Comparison of ENCODE assay signal across 21 mouse cellular contexts in genomic region chr17:94778871-94779482, GRCm38 (mm10). TPM values are rescaled to one million over a fixed set of nuclear protein-coding genes. Genes with fewer than 3 reads are reported as not detected.
DNase-seq lines count a peak whose midpoint lies in the region; ATAC-seq and TF ChIP-seq lines count a peak whose summit lies in the region.
"Had no signal": no experiment of that assay in that cellular context is flagged by ENCODE, and none has a peak within 500 bp of the region (broad histone marks: within the 10 kb centered on the region; RNA-seq: fewer than 3 reads in every experiment).

No protein-coding gene starts in this region.

- H3K4me2 ChIP-seq in intestine, postnatal 0 days (replicated peaks; ENCODE audit: low read depth), result no peak overlapping the region
- H3K4me2 ChIP-seq: forebrain, embryonic 15.5 days; heart, embryonic 13.5 days; hindbrain, embryonic 15.5 days had no signal

- H3K9me3 ChIP-seq in midbrain, embryonic 10.5 days (replicated peaks), result no peaks in the 10 kb centered on the region
- H3K9me3 ChIP-seq in intestine, postnatal 0 days (ENCODE audit: control insufficient read depth), result no peaks in the 10 kb centered on the region
- H3K9me3 ChIP-seq: embryonic facial prominence, embryonic 10.5 days; forebrain, embryonic 10.5 days; forebrain, embryonic 15.5 days; heart, embryonic 13.5 days; hindbrain, embryonic 15.5 days had no signal

- no peaks in the 10 kb centered on the region for H3K27me3 ChIP-seq in midbrain, embryonic 10.5 days (ENCODE audit: low read depth, poor library complexity, severe bottlenecking)
- H3K27me3 ChIP-seq in intestine, postnatal 0 days (replicated peaks; ENCODE audit: control insufficient read depth, insufficient read depth, low read length), result no peaks in the 10 kb centered on the region
- H3K27me3 ChIP-seq: CH12.LX; forebrain, embryonic 15.5 days; heart, embryonic 13.5 days; hindbrain, embryonic 15.5 days had no signal

- no peak overlapping the region for H3K27ac ChIP-seq in midbrain, embryonic 10.5 days (replicated peaks)
- no peak overlapping the region for H3K27ac ChIP-seq in intestine, postnatal 0 days (ENCODE audit: low read depth, low read length)
- H3K27ac ChIP-seq: embryonic facial prominence, embryonic 10.5 days; forebrain, embryonic 10.5 days; forebrain, embryonic 15.5 days; heart, embryonic 13.5 days; hindbrain, embryonic 15.5 days had no signal

- H3K4me3 ChIP-seq in midbrain, embryonic 10.5 days, result no peak overlapping the region
- no peak overlapping the region for H3K4me3 ChIP-seq in intestine, postnatal 0 days (ENCODE audit: low read depth, low read length)
- H3K4me3 ChIP-seq: embryonic facial prominence, embryonic 10.5 days; forebrain, embryonic 10.5 days; forebrain, embryonic 15.5 days; heart, embryonic 13.5 days; hindbrain, embryonic 15.5 days had no signal

- DNase-seq in frontal cortex, postnatal 14 days (ENCODE audit: low spot score in 2 of 2), result no peak
- DNase-seq in brain, adult 2 months (ENCODE audit: low read depth, low spot score), result peak; percentile 41
- no peak for DNase-seq in midbrain, embryonic 10.5 days (ENCODE audit: low spot score)
- no peak for DNase-seq in embryo, embryonic 10.5 days (ENCODE audit: low spot score)
- DNase-seq: adrenal gland, adult 8-10 months; adrenal gland, postnatal 36 days; cerebellum, adult 11 months; cerebellum, adult 9-10 months; cerebellum, postnatal 25 days; gastrocnemius, postnatal 14 days; heart, postnatal 36 days had no signal

- H3K4me1 ChIP-seq in midbrain, embryonic 10.5 days, result no peaks in the 10 kb centered on the region
- no peaks in the 10 kb centered on the region for H3K4me1 ChIP-seq in intestine, postnatal 0 days (replicated peaks; ENCODE audit: control insufficient read depth, insufficient read depth, low read length)
- H3K4me1 ChIP-seq: embryonic facial prominence, embryonic 10.5 days; forebrain, embryonic 10.5 days; forebrain, embryonic 15.5 days; heart, embryonic 13.5 days; hindbrain, embryonic 15.5 days had no signal

- TF ChIP-seq CTCF in intestine, postnatal 0 days (IDR thresholded peaks at IDR 0.05; ENCODE audit: low read depth), result no peak

- 75% methylated on average over 2 of the region's 2 CpGs for WGBS in midbrain, embryonic 10.5 days
- WGBS in intestine, postnatal 0 days, result 71% methylated on average over 2 of the region's 2 CpGs

- H3K36me3 ChIP-seq in midbrain, embryonic 10.5 days, result peaks cover 27% of the 10 kb centered on the region
- peaks cover 8% of the 10 kb centered on the region; the same call in 1 of the 2 replicates for H3K36me3 ChIP-seq in intestine, postnatal 0 days (ENCODE audit: control insufficient read depth, insufficient read depth)
- H3K36me3 ChIP-seq: hindbrain, embryonic 15.5 days had no signal

- H3K9ac ChIP-seq in intestine, postnatal 0 days (ENCODE audit: low read depth, low read length), result no peak overlapping the region
- H3K9ac ChIP-seq: forebrain, embryonic 15.5 days; heart, embryonic 13.5 days; hindbrain, embryonic 15.5 days had no signal

- peak; percentile 83 for ATAC-seq in frontal cortex, adult (ENCODE audit: low TSS enrichment)
- ATAC-seq in megakaryocyte progenitor cell, adult 5-6 weeks (replicated peaks; ENCODE audit: poor library complexity), result peak; percentile 64
- no peak for ATAC-seq in intestine, postnatal 0 days
- ATAC-seq: forebrain, embryonic 15.5 days; intestine, embryonic 16.5 days had no signal

RNA-seq across cellular contexts. Expression of gene Mettl4, which starts 29.2 kb away (rescaled TPM):
- 26.5 and 27.1 TPM in 2 replicates for total RNA-seq in megakaryocyte progenitor cell, adult 5-6 weeks (2015)
- total RNA-seq in megakaryocyte progenitor cell, adult 5-6 weeks (2017), result 27.4 and 30.1 TPM in 2 replicates
- polyA plus RNA-seq in midbrain, embryonic 10.5 days (2016; fragmentation: Nextera tagmentation; extraction: Ambion mirVana), result 25.4 and 26.3 TPM in 2 replicates
- 6.5 TPM in 2 replicates for polyA plus RNA-seq in intestine, postnatal 0 days (2015; fragmentation: Nextera tagmentation; extraction: Ambion mirVana)
